Mouse (Mus musculus): ENCODE data around the gene Neurl3. TPM values are rescaled to one million over a fixed set of nuclear protein-coding genes. Genes with fewer than 3 reads are reported as not detected.

Gene Neurl3
- polyA plus RNA-seq (2016; fragmentation: Nextera tagmentation; extraction: Ambion mirVana), result 0.80 and 0.90 TPM in 2 replicates

DNA sequence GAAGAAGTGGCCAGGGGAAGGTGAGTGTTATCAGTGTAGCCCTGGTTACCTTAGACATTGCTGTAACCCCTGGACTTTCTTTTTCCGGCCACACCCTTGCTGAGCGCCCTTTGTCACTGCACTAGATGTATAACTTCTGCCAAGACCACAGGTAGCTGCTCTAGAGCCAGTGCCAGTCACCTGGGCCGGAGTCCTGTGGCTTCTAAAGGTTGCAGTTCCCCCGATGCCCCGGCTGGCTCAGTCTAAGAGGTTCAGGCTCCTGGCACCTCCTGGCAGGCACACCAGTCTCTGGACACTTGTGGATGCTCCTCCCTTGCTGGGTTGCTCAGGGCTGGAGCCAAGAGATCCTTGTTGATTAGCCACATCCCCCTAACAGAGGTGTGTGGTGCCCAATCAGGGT lies at the start of gene Neurl3:
TSS of gene Neurl3 (minus strand) at position 225 of the 400 bp plus-strand sequence.
- no peak for ATAC-seq (ENCODE audit: insufficient number of reproducible peaks, insufficient read depth, low FRiP score, low TSS enrichment)
- H3K4me3 ChIP-seq, result no peak within 1 kb of the TSS
- no peaks in the 10 kb centered on the region for H3K4me1 ChIP-seq
- WGBS, result 87% methylated on average over 5 of the region's 5 CpGs
- no peak within 1 kb of the TSS for H3K4me2 ChIP-seq (replicated peaks)
- no peaks in the 10 kb centered on the region for H3K36me3 ChIP-seq
- no peaks in the 10 kb centered on the region for H3K9me3 ChIP-seq
- H3K9ac ChIP-seq, result no peak within 1 kb of the TSS
- H3K27ac ChIP-seq, result no peak within 1 kb of the TSS
- H3K27me3 ChIP-seq, result peaks cover 15% of the 10 kb centered on the region

DNA sequence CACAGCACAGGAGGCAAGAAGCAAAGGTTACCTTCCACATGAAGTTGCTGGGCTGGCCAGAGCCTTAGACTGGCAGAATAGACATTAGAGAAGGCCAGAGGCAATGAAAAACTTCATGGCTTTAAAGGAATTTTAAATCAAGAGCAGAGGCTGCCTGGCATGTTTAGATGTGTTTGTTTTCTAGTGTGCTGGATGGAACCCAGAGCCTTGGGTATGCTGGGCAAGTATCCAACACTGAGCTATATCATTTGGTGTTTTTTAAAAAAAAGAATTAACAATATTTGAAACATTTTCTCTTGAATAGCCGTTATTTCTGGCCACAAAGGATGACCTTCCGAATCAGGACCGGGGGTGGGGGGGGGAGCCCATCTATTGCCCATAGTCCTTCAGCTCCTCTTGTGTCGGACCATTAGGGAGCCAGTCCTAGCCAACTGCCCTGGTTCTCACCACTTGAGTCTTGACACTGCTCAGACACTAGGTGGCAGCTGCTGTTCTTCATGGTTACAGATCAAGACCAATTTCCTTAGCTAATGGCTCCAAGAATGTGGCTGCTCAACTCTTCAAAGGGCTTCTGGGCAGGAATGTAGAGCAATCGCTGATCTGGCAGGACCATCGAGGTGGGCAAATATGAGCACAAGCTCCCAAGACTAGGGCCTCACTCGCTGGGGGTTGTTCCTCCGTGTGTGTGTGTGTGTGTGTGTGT lies 49.4 kb upstream of the Neurl3 start:
- H3K4me2 ChIP-seq (replicated peaks), result no peak overlapping the region
- no peak for ATAC-seq (ENCODE audit: insufficient number of reproducible peaks, insufficient read depth, low FRiP score, low TSS enrichment)
- no peak overlapping the region for H3K27ac ChIP-seq

DNA sequence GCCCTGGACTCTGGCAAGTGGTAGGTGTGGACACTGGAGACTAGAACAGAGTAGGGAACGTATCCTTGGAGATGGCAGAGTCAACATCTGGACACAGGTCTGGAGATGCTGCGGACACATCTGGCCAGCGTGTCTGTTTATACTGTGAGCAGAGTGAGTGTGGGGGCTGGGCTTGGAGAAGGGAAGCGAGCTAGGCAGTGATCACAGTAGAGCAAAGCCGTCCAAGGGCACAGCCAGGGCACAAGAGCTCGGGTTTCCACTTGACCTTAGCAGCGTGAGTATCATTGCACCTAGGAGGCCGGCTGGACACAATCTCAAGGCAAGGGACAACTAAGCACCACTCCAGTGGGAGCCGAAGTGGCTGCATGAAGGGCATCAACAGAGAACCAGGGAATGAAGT lies 48.6 kb upstream of the Neurl3 start:
- 33% methylated on average over 9 of the region's 9 CpGs for WGBS
- no peak overlapping the region for H3K4me3 ChIP-seq
- no peaks in the 10 kb centered on the region for H3K27me3 ChIP-seq
- no peak overlapping the region for H3K9ac ChIP-seq
- H3K9me3 ChIP-seq, result no peaks in the 10 kb centered on the region
- H3K27ac ChIP-seq, result no peak overlapping the region
- no peak for ATAC-seq (ENCODE audit: insufficient number of reproducible peaks, insufficient read depth, low FRiP score, low TSS enrichment)
- H3K4me2 ChIP-seq (replicated peaks), result no peak overlapping the region
- peaks cover 15% of the 10 kb centered on the region for H3K36me3 ChIP-seq
- peaks cover 15% of the 10 kb centered on the region for H3K4me1 ChIP-seq

More for the DNA sequence above, 49.4 kb upstream of the Neurl3 start:
- Histone ChIP-seq H3K4me3 (no peak overlapping the region), H3K4me1 (peaks cover 15% of the 10 kb centered on the region), H3K9ac (no peak overlapping the region), H3K9me3 (no peaks in the 10 kb centered on the region), H3K36me3 (peaks cover 15% of the 10 kb centered on the region), H3K27me3 (no peaks in the 10 kb centered on the region)
- WGBS, result 47% methylated on average over 8 of the region's 8 CpGs

DNA sequence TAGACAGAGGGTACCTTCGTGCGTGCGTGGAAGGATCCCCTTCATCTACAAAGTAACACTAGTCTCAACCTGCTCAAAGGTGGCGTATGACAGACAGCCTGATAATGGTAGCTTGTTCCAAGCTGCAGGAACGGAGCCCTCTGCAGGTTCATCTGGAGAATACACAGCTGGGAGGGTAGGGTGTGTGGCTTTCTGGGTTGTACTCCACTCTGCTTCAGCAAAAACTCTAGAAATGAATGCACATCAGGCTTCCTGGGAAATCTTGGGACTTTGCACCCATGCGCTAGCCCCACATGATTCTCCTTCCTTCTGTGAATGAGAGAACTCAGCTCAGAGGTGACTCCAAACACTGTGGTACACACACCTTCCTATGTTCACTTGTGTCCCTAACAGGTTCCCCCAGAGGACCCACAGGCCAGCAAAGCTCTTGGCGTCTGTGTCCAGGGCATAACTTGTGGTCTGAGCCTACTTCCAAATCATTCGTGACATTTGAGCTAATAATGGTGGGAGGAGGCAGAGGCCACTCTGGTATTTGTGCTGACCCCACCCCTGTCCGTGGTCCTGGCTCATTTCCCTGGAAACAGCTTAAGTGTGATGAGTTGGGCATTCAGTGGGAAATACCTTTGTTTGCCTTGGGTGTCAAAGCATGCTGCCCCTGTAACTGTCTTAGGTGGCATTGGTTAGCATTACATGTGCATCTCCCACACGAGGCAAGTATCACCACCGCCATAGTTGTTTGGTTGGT lies 47.5 kb upstream of the Neurl3 start:
- H3K4me2 ChIP-seq (replicated peaks), result no peak overlapping the region
- no peaks in the 10 kb centered on the region for H3K9me3 ChIP-seq
- ATAC-seq (ENCODE audit: insufficient number of reproducible peaks, insufficient read depth, low FRiP score, low TSS enrichment), result no peak
- peaks cover 15% of the 10 kb centered on the region for H3K4me1 ChIP-seq
- H3K36me3 ChIP-seq, result peaks cover 14% of the 10 kb centered on the region
- 71% methylated on average over 11 of the region's 11 CpGs for WGBS
- no peak overlapping the region for H3K9ac ChIP-seq
- H3K4me3 ChIP-seq, result no peak overlapping the region
- H3K27ac ChIP-seq, result no peak overlapping the region
- H3K27me3 ChIP-seq, result no peaks in the 10 kb centered on the region

DNA sequence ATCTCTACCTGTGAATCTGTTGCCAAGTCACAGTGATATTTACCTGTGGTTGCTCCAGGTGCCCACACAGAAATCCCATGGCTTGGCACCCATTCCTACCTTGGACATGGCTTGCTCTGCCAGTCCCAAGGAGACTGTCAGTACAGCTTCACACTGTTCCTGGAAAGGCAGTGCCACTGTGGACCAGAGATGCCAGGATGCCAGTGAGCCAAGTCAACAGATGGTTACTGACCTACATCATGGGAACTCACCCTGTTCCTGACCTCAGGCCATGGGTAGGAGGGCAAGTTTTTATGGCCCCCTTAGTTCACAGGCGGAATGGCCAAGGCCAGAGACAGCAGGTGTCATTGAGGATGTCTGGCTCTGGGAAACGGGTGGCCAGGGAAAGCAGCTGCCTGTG lies 46.7 kb upstream of the Neurl3 start:
- H3K4me1 ChIP-seq, result peaks cover 15% of the 10 kb centered on the region
- H3K9me3 ChIP-seq, result no peaks in the 10 kb centered on the region
- 75% methylated on average over 2 of the region's 2 CpGs for WGBS
- no peaks in the 10 kb centered on the region for H3K27me3 ChIP-seq
- H3K4me3 ChIP-seq, result no peak overlapping the region
- peaks cover 14% of the 10 kb centered on the region for H3K36me3 ChIP-seq
- no peak overlapping the region for H3K27ac ChIP-seq
- H3K4me2 ChIP-seq (replicated peaks), result no peak overlapping the region
- H3K9ac ChIP-seq, result no peak overlapping the region
- no peak for ATAC-seq (ENCODE audit: insufficient number of reproducible peaks, insufficient read depth, low FRiP score, low TSS enrichment)

DNA sequence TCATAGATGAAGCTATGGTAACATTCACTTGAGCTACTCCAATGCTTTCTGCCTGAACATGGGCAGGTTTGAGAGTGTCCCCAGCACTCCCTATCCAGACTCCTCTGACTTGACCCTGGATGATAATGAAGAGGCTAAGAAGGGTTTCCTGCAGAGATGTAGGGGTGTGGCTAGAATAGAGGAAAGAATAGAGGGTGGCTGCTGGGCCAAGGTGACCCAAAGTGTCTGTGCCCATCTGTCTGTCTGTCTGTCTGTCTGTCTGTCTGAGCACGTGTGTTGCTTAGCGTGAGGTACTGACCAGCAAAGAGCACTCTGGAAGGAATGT lies 41.3 kb upstream of the Neurl3 start:
- Histone ChIP-seq H3K4me3 (no peak overlapping the region), H3K4me1 (no peaks in the 10 kb centered on the region), H3K9me3 (no peaks in the 10 kb centered on the region), H3K27ac (no peak overlapping the region), H3K36me3 (peaks cover 11% of the 10 kb centered on the region), H3K27me3 (no peaks in the 10 kb centered on the region), H3K9ac (no peak overlapping the region), H3K4me2 (replicated peaks) (no peak overlapping the region)
- 96% methylated on average over 2 of the region's 2 CpGs for WGBS
- ATAC-seq (ENCODE audit: insufficient number of reproducible peaks, insufficient read depth, low FRiP score, low TSS enrichment), result no peak

DNA sequence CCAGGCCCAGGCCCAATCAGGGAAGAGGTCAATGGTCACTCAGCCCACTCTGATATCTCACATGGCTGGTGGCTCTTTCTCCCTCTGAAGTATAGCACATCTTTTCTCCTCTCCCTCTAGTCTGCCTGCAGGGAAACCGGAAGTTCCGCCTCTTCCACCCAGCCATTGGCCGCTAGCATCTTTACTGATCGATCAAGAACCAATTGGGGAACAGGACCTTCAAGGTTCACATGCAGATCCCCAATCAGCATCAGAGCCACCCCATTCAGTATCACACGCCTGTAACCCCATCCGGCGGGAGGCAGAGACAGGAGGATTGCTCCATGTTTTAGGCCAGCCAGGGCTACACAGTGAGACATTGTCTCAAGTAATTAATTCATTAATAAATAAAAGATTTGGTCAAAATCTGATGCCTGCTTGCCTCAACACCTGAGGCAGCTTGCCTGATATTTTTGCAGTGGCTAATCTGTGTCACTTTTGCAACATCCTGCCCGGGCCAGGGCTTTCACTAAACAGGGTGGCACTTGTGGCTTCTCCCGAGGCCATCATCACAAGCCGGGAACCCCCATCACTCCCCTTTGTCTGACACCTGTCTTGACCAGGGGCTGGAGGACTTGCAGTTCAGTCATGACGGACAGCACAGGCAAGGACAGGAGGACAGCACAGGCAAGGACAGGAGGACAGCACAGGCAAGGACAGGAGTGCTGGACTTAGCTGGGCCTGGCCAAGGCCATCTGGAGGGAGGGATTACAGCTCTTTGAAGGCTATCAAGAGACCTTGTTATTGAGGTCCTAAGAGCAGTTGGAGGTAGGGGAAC lies 40.7 kb upstream of the Neurl3 start:
- ATAC-seq (ENCODE audit: insufficient number of reproducible peaks, insufficient read depth, low FRiP score, low TSS enrichment), result no peak
- no peak overlapping the region for H3K27ac ChIP-seq
- H3K4me3 ChIP-seq, result no peak overlapping the region
- no peaks in the 10 kb centered on the region for H3K27me3 ChIP-seq
- no peaks in the 10 kb centered on the region for H3K4me1 ChIP-seq
- no peaks in the 10 kb centered on the region for H3K9me3 ChIP-seq
- H3K36me3 ChIP-seq, result peaks cover 7% of the 10 kb centered on the region
- H3K9ac ChIP-seq, result no peak overlapping the region
- WGBS, result 83% methylated on average over 11 of the region's 11 CpGs
- no peak overlapping the region for H3K4me2 ChIP-seq (replicated peaks)

DNA sequence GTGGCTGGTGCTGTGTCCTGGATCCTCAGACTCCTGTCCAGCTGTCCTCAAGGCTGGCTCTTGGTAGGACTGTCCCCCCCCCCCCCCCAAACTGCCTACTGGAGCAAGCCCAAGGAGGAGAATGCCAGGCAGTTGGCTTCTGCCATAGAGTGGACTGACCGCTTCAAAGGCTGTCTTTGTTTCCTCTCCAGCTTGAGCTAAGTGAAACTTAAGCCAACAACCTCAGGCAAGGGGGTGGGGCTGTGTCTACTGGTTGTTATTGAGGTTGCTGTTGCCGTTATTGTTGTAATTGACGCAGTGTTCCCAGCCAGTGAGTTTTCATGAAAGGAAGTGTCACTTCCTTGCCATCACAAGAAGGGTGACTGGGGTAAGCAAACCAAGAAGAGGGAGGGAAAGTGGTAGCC lies 35.0 kb upstream of the Neurl3 start:
- Histone ChIP-seq H3K9me3 (no peaks in the 10 kb centered on the region), H3K4me3 (no peak overlapping the region), H3K4me1 (peaks cover 19% of the 10 kb centered on the region), H3K27me3 (peaks cover 13% of the 10 kb centered on the region), H3K9ac (no peak overlapping the region), H3K4me2 (replicated peaks) (peak overlapping the region; percentile 88), H3K27ac (no peak overlapping the region), H3K36me3 (no peaks in the 10 kb centered on the region)
- 5% methylated on average over 3 of the region's 3 CpGs for WGBS
- no peak for ATAC-seq (ENCODE audit: insufficient number of reproducible peaks, insufficient read depth, low FRiP score, low TSS enrichment)

DNA sequence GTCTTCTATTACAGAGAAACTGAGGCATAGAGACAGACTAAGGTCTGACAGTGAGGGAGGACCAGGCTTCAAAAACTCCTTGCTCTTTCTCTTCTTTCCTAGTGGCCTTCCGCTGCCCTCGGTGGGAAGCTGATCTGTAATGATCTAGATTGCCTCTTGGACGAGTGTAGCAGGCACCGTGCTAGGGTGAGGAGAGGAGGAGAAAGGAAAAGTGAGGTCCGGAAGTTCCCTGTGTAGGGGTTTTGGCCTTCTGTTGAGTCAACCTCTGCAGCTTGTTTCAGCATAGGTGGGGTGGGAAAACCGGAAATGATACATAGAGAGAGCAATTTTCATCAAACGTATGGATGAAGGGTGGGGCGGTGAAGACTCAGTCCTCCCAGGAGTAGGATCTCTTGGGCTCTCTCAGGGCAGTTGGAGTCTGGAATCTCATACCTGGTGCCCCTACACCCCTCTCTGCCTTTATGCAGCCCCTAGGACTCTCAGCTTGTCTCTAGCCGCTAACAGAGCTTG lies 34.5 kb upstream of the Neurl3 start:
- ATAC-seq (ENCODE audit: insufficient number of reproducible peaks, insufficient read depth, low FRiP score, low TSS enrichment), result no peak
- Histone ChIP-seq H3K27ac (no peak overlapping the region), H3K4me3 (0 out of 2 replicates have a peak overlapping the region, but pooled peaks have one; percentile 53), H3K4me1 (peaks cover 19% of the 10 kb centered on the region), H3K9me3 (no peaks in the 10 kb centered on the region), H3K4me2 (replicated peaks) (peak overlapping the region; percentile 88), H3K27me3 (peaks cover 13% of the 10 kb centered on the region), H3K36me3 (no peaks in the 10 kb centered on the region), H3K9ac (no peak overlapping the region)
- 46% methylated on average over 9 of the region's 9 CpGs for WGBS

DNA sequence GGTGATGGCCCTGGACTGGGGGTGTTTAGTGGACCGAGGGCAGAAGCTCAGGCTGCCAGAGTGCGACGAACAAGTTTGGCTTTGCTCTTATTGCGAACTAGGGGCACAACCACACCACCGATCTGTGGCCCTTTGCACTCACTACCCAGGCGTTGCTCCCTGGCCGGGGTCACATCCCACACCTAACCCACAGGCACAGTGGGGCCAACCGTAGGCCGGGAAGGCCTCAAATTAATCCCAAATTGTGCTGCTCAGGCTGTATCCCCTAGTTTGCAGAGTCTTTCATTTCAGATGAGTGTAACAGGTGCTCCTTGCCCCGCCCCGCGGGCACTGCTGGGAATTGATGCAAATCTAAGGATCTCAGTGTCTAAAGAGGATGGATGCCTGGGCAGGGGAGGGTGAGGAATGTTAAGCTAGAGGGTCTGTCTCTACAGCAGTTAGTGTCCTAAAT lies 34.0 kb upstream of the Neurl3 start:
- peak overlapping the region; percentile 88 for H3K4me2 ChIP-seq (replicated peaks)
- H3K4me1 ChIP-seq, result peaks cover 19% of the 10 kb centered on the region
- peak overlapping the region; percentile 47; the same call in 1 of the 2 replicates for H3K9ac ChIP-seq
- WGBS, result 3% methylated on average over 12 of the region's 12 CpGs
- H3K4me3 ChIP-seq, result peak overlapping the region; percentile 53
- peaks cover 13% of the 10 kb centered on the region for H3K27me3 ChIP-seq
- no peak overlapping the region for H3K27ac ChIP-seq
- no peaks in the 10 kb centered on the region for H3K9me3 ChIP-seq
- no peaks in the 10 kb centered on the region for H3K36me3 ChIP-seq
- ATAC-seq (ENCODE audit: insufficient number of reproducible peaks, insufficient read depth, low FRiP score, low TSS enrichment), result no peak

DNA sequence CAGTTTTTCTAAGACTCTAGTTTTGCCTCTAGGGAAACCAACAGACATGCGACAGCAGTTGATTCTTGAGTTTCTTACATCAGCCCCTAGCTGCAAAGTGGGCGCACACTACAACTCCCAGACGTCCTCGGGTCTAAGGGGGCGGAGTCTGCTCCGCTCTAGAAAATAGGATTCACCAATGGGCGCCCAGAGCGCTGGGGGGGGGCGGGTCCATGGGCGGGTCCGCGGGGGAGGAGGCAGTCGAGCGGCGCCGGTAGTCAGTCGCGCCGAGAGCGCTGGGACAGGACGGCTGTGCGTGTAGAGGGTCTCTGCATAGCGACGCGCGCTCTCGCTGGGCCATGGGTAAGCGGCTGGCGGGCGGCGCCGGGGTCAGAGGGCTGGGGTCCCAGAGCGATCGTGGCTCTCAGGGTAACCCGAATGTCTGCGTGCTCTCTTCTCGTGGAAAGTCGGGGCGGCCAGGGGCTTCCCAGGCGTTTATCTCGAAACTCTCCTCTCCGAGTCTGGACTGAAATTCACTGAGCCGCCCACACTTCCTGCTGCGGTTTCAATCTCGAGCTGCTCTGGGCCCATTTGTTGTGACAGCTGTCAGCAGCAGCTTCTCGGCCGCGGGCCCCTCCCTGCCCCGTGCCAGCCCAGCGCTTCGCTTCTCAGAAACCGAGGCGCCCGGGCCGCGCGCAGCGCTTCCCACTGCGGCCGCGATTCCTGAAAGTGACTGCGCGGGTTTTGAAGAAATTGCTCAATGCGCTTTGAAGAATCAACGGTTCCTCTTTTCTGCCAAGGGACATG lies 33.2 kb upstream of the Neurl3 start, which contains the start of gene Arid5a:
TSS of gene Arid5a (plus strand) at position 239 of the 786 bp plus-strand sequence.
- H3K36me3 ChIP-seq, result no peaks in the 10 kb centered on the region
- H3K4me1 ChIP-seq, result peaks cover 24% of the 10 kb centered on the region
- peak within 1 kb of the TSS; percentile 88 for H3K4me2 ChIP-seq (replicated peaks)
- WGBS, result under 1% methylated on average over 65 of the region's 65 CpGs
- H3K9me3 ChIP-seq, result no peaks in the 10 kb centered on the region
- H3K27ac ChIP-seq, result peak within 1 kb of the TSS; percentile 58; the same call in 1 of the 2 replicates
- H3K4me3 ChIP-seq, result peak within 1 kb of the TSS; percentile 53
- peak within 1 kb of the TSS; percentile 47 for H3K9ac ChIP-seq
- H3K27me3 ChIP-seq, result peaks cover 13% of the 10 kb centered on the region
- ATAC-seq (ENCODE audit: insufficient number of reproducible peaks, insufficient read depth, low FRiP score, low TSS enrichment), result peak; percentile 84

All from embryonic facial prominence, embryonic 12.5 days (tissue).